27 mouse cellular contexts compared by ENCODE assay signal in the genomic region with DNA sequence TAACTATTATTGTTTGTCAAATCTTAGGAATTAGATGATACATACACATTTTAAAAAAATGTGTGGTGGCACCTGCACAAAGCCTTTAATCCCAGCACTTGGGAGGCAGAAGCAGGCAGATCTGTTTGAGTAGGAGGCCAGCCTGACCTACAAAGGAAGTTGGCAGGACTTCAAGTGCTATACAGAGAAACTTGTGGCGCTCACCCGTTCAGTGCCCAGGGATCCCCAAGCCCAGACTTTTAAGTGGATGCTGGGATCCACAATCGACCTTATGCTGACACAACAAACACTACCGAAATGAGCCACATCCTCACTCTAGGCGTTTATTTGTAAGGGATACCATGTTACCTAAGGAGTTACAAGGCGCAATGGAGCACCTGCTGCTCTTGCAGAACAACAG. TPM values are rescaled to one million over a fixed set of nuclear protein-coding genes. Genes with fewer than 3 reads are reported as not detected.
A peak's percentile ranks its signal among the peaks of the same experiment; 100 is the strongest.
DNase-seq lines count a peak whose midpoint lies in the region; ATAC-seq and TF ChIP-seq lines count a peak whose summit lies in the region.
"Had no signal": no experiment of that assay in that cellular context is flagged by ENCODE, and none has a peak within 500 bp of the region (broad histone marks: within the 10 kb centered on the region; RNA-seq: fewer than 3 reads in every experiment).

No protein-coding gene starts in this region.

- peaks cover 17% of the 10 kb centered on the region for H3K4me1 ChIP-seq in kidney, adult 2 months (ENCODE audit: control insufficient read depth, insufficient read depth, low read length)
- H3K4me1 ChIP-seq in ES-Bruce4 (ENCODE audit: control insufficient read depth, insufficient read depth, low read length) = peaks cover 2% of the 10 kb centered on the region
- H3K4me1 ChIP-seq: neural tube, embryonic 12.5 days had no signal

- no peak for TF ChIP-seq POLR2A in kidney, adult 2 months (IDR thresholded peaks at IDR 0.05; ENCODE audit: low read depth, low read length)
- no peak for TF ChIP-seq POLR2A in ES-Bruce4 (IDR thresholded peaks at IDR 0.05; ENCODE audit: insufficient read depth, low read length)
- TF ChIP-seq POLR2A in brain, embryonic 14.5 days (IDR thresholded peaks at IDR 0.05; ENCODE audit: borderline replicate concordance, extremely low read depth, insufficient read depth, insufficient read length, poor library complexity, severe bottlenecking) = no peak

- no peaks in the 10 kb centered on the region for H3K9me3 ChIP-seq in ES-Bruce4 (replicated peaks; ENCODE audit: control insufficient read depth, insufficient read depth, low read length, poor library complexity, severe bottlenecking)
- H3K9me3 ChIP-seq: forebrain, embryonic 10.5 days; forebrain, embryonic 15.5 days; G1E; midbrain, embryonic 12.5 days; neural tube, embryonic 12.5 days had no signal

- no peak for ATAC-seq in erythroblast, adult 5-6 weeks (replicated peaks; ENCODE audit: low FRiP score, poor library complexity, severe bottlenecking)
- ATAC-seq: forebrain, embryonic 15.5 days; hindbrain, embryonic 16.5 days had no signal

- H3K27ac ChIP-seq in kidney, adult 2 months (ENCODE audit: insufficient read depth, low read depth, low read length) = no peak overlapping the region
- H3K27ac ChIP-seq in ES-Bruce4 (ENCODE audit: insufficient read depth, low read length) = peak overlapping the region; percentile 6; the same call in 1 of the 2 replicates
- H3K27ac ChIP-seq: forebrain, embryonic 10.5 days; forebrain, embryonic 15.5 days; kidney, postnatal 0 days; liver, embryonic 14.5 days; midbrain, embryonic 12.5 days; neural tube, embryonic 12.5 days had no signal

- 55% methylated on average over 6 of the region's 6 CpGs for WGBS in kidney, adult 2 months

- H3K27me3 ChIP-seq in kidney, adult 2 months (replicated peaks; ENCODE audit: control insufficient read depth, insufficient read depth, low read length) = no peaks in the 10 kb centered on the region
- no peaks in the 10 kb centered on the region for H3K27me3 ChIP-seq in ES-Bruce4 (ENCODE audit: control insufficient read depth, insufficient read depth, low read length, poor library complexity, severe bottlenecking)
- H3K27me3 ChIP-seq: forebrain, embryonic 15.5 days; midbrain, embryonic 12.5 days; neural tube, embryonic 12.5 days had no signal

- no peak for TF ChIP-seq CTCF in kidney, adult 2 months (conservative IDR thresholded peaks at IDR 0.05; ENCODE audit: insufficient read depth, insufficient read length, low read depth, low read length)
- TF ChIP-seq CTCF in ES-Bruce4 (IDR thresholded peaks at IDR 0.05; ENCODE audit: low read depth, low read length) = no peak
- no peak for TF ChIP-seq CTCF in brain, embryonic 14.5 days (IDR thresholded peaks at IDR 0.05; ENCODE audit: borderline replicate concordance, extremely low read depth, insufficient read depth, insufficient read length)

- H3K4me3 ChIP-seq in kidney, adult 2 months (ENCODE audit: insufficient read depth, low read depth, low read length) = no peak overlapping the region
- no peak overlapping the region for H3K4me3 ChIP-seq in ES-Bruce4 (ENCODE audit: low read depth, low read length)
- H3K4me3 ChIP-seq: forebrain, embryonic 10.5 days; forebrain, embryonic 15.5 days; midbrain, embryonic 12.5 days; myocyte; neural tube, embryonic 12.5 days had no signal

- no peaks in the 10 kb centered on the region for H3K36me3 ChIP-seq in kidney, adult 2 months (ENCODE audit: control insufficient read depth, insufficient read depth, low read length)
- no peaks in the 10 kb centered on the region for H3K36me3 ChIP-seq in ES-Bruce4 (ENCODE audit: control insufficient read depth, insufficient read depth, low read length, poor library complexity, severe bottlenecking)
- H3K36me3 ChIP-seq: forebrain, embryonic 15.5 days; midbrain, embryonic 12.5 days; neural tube, embryonic 12.5 days had no signal

- no peak overlapping the region for H3K9ac ChIP-seq in ES-Bruce4 (ENCODE audit: low read depth, poor library complexity, severe bottlenecking)
- H3K9ac ChIP-seq: forebrain, embryonic 15.5 days; liver, embryonic 14.5 days; midbrain, embryonic 12.5 days; neural tube, embryonic 12.5 days had no signal

- DNase-seq in cerebellum, postnatal 25 days = peak; percentile 29 to 31
- no peak for DNase-seq in cerebellum, adult 11-12 months
- DNase-seq in kidney, adult 2 months = peak; percentile 25
- no peak for DNase-seq in kidney, adult 9 months
- DNase-seq in brain, embryonic 14.5 days (ENCODE audit: low read depth) = peak; percentile 5
- DNase-seq in retina, postnatal 1 day = no peak
- DNase-seq: adrenal gland, adult 8-10 months; B cell, adult 2 months; cerebellum, postnatal 14 days; kidney, adult 18-20 months; kidney, postnatal 4 days; left cerebral cortex, postnatal 4 days; lung, adult 2 months; lung, postnatal 10 days; right cerebral cortex, postnatal 14 days; thymus, postnatal 14 days had no signal

- TF ChIP-seq EP300 in ES-Bruce4 (IDR thresholded peaks at IDR 0.05; ENCODE audit: insufficient read depth, low read depth, low read length) = no peak

RNA-seq across cellular contexts. Expression of a gene that starts 8.8 kb away (rescaled TPM):
- 31.3 TPM in 2 replicates for polyA plus RNA-seq in kidney, adult 2 months (2012; rRNA removed)
- polyA plus RNA-seq in ES-Bruce4 (2011; ENCODE audit: insufficient read depth, insufficient read length, low read depth, missing spikeins) = 127 and 133 TPM in 2 replicates
- polyA plus RNA-seq in brain, embryonic 14.5 days (2012; rRNA removed) = 52.6 and 61.2 TPM in 2 replicates
- 19.6 and 23.8 TPM in 2 replicates for total RNA-seq in erythroblast, adult 5-6 weeks (2015; ENCODE audit: low replicate concordance)
- total RNA-seq in erythroblast, adult 5-6 weeks (2017; ENCODE audit: low replicate concordance) = 10.2 and 15.1 TPM in 2 replicates

RNA-seq across cellular contexts. Expression of a gene that starts 55.0 kb away (rescaled TPM):
- polyA plus RNA-seq in kidney, adult 2 months (2012; rRNA removed) = 965 and 1,226 TPM in 2 replicates
- 797 and 822 TPM in 2 replicates for polyA plus RNA-seq in ES-Bruce4 (2011; ENCODE audit: insufficient read depth, insufficient read length, low read depth, missing spikeins)
- polyA plus RNA-seq in brain, embryonic 14.5 days (2012; rRNA removed) = 511 and 557 TPM in 2 replicates
- 182 and 255 TPM in 2 replicates for total RNA-seq in erythroblast, adult 5-6 weeks (2015; ENCODE audit: low replicate concordance)
- 152 and 196 TPM in 2 replicates for total RNA-seq in erythroblast, adult 5-6 weeks (2017; ENCODE audit: low replicate concordance)

Comparison
In these comparisons a context has a peak if more than half of its experiments do, and no peak if none do; other contexts are left out.
1. DNase-seq: peak in cerebellum, postnatal 25 days (2 of 2), kidney, adult 2 months (single experiment) and brain, embryonic 14.5 days (single experiment); none in cerebellum, adult 11-12 months (single experiment), kidney, adult 9 months (single experiment) and retina, postnatal 1 day (single experiment).